Mouse (Mus musculus) embryonic facial prominence, embryonic 15.5 days (tissue): ENCODE measurements around the gene Myl6b. TPM values are rescaled to one million over a fixed set of nuclear protein-coding genes. Genes with fewer than 3 reads are reported as not detected.

Experiments used
- ATAC-seq: fragments of 200-750 bp; cut with Nextera tagmentation; 2 replicates; pipeline ENCODE4 v1.8.0; 2017; ENCODE audit warnings: low read depth, moderate TSS enrichment; ENCODE audit not compliant: insufficient number of reproducible peaks, low FRiP score, low TSS enrichment
- H3K27ac ChIP-seq: fragments of 300-500 bp; sonication (generic); replicated peaks from 2 replicates; pipeline ENCODE4 v1.5.1; 2015; ENCODE audit warnings: mild to moderate bottlenecking, inconsistent platforms
- H3K27me3 ChIP-seq: fragments of 300-500 bp; sonication (generic); 2 replicates; pipeline ENCODE4 v1.6.1; 2015; ENCODE audit warnings: inconsistent platforms
- H3K36me3 ChIP-seq: fragments of 300-500 bp; sonication (generic); 2 replicates; pipeline ENCODE4 v1.6.1; 2015; ENCODE audit warnings: mild to moderate bottlenecking, inconsistent platforms
- H3K4me1 ChIP-seq: fragments of 300-500 bp; sonication (generic); 2 replicates; pipeline ENCODE4 v1.6.1; 2015; ENCODE audit warnings: inconsistent platforms
- H3K4me2 ChIP-seq: fragments of 300-500 bp; sonication (generic); replicated peaks from 2 replicates; pipeline ENCODE4 v1.6.1; 2015; ENCODE audit warnings: mild to moderate bottlenecking, inconsistent platforms
- H3K4me3 ChIP-seq: fragments of 300-500 bp; sonication (generic); replicated peaks from 2 replicates; pipeline ENCODE4 v1.5.1; 2015; ENCODE audit warnings: mild to moderate bottlenecking, inconsistent platforms
- H3K9ac ChIP-seq: fragments of 300-500 bp; sonication (generic); 2 replicates; pipeline ENCODE4 v1.6.1; 2015; ENCODE audit warnings: inconsistent platforms
- H3K9me3 ChIP-seq: fragments of 300-500 bp; sonication (generic); replicated peaks from 2 replicates; pipeline ENCODE4 v1.6.1; 2016; ENCODE audit warnings: inconsistent platforms
- WGBS: fragments of 180-500 bp; shearing (Covaris S2); methylation state at CpG from one replicate; pipeline ENCODE4 v1.1.7; 2015; 5-methylcytosine and 5-hydroxymethylcytosine counted together
- polyA plus RNA-seq: library from polyadenylated mRNA; unstranded; fragments of >200 nt; fragmentation: Nextera tagmentation; extraction: Ambion mirVana; gene quantifications from 2 replicates; pipeline ENCODE4 v1.2.1, GENCODE M21; 2015

The Myl6b gene
- polyA plus RNA-seq: 5.0 and 6.9 TPM in 2 replicates

GRCm38 (mm10) chr10:128498590-128498989 lies at the start of gene Myl6b:
TSS of gene Myl6b (minus strand) at chr10:128498685.
- Histone ChIP-seq H3K27ac (peak within 1 kb of the TSS; percentile 94), H3K4me3 (peak within 1 kb of the TSS; percentile 62), H3K4me2 (peak within 1 kb of the TSS; percentile 65), H3K4me1 (peaks cover 35% of the 10 kb centered on the region), H3K27me3 (no peaks in the 10 kb centered on the region), H3K9ac (peak within 1 kb of the TSS; percentile 35), H3K9me3 (no peaks in the 10 kb centered on the region), H3K36me3 (no peaks in the 10 kb centered on the region)
- ATAC-seq: peak; percentile 84
- under 1% methylated on average over 27 of the region's 27 CpGs for WGBS

DNA sequence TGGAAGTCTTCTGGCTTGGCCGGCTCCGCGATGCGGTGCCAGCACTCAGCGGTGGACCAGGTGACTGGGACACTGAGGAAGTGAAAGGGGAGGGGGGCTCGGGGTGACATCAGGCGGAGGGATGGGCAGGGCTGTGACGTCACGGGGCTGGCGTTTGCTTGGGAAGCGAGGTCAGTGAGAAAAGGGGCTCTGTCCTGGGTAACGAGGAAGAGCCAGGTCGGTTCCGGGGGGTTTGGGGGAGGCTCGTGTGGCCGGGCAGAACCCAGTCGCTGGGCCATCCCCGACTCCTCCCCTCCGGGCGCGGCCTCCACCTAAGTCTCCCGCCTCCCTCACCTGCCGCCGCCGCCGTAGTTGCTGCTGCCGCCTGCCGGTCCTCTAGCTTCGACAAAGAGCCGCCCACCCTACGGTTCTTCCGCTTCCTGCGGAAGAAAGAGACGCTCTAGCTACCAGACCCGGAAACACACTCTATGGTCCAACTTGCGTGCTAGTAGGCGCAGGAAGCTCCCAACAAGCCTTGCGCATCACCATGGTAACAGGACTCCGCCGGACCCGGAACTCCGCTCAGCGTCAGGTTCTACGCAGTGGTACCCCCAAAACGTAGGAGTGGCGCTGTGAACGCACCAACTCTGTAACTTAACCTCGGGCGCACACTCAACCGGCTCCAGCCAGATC lies 49.0 kb upstream of the Myl6b start, which contains the start of gene Zc3h10:
TSS of gene Zc3h10 (minus strand) at position 414 of the 672 bp plus-strand sequence.
- WGBS: under 1% methylated on average over 43 of the region's 50 CpGs
- peak; percentile 93 for ATAC-seq
- Histone ChIP-seq H3K27ac (peak within 1 kb of the TSS; percentile 97), H3K4me2 (peak within 1 kb of the TSS; percentile 81), H3K4me1 (peaks cover 13% of the 10 kb centered on the region; the same call in 1 of the 2 replicates), H3K4me3 (peak within 1 kb of the TSS; percentile 80), H3K9me3 (no peaks in the 10 kb centered on the region), H3K36me3 (peaks cover 31% of the 10 kb centered on the region), H3K9ac (peak within 1 kb of the TSS; percentile 79), H3K27me3 (no peaks in the 10 kb centered on the region)

GRCm38 (mm10) chr10:128546787-128547186 lies 48.3 kb upstream of the Myl6b start:
- H3K9me3 ChIP-seq: no peaks in the 10 kb centered on the region
- WGBS: 13% methylated on average over 7 of the region's 7 CpGs
- peak overlapping the region; percentile 79 for H3K9ac ChIP-seq
- no peak for ATAC-seq
- H3K27me3 ChIP-seq: no peaks in the 10 kb centered on the region
- peaks cover 13% of the 10 kb centered on the region; the same call in 1 of the 2 replicates for H3K4me1 ChIP-seq
- H3K4me3 ChIP-seq: peak overlapping the region; percentile 80
- peak overlapping the region; percentile 95 for H3K27ac ChIP-seq
- peaks cover 35% of the 10 kb centered on the region for H3K36me3 ChIP-seq
- H3K4me2 ChIP-seq: peak overlapping the region; percentile 81

GRCm38 (mm10) chr10:128546361-128546760 lies 47.9 kb upstream of the Myl6b start:
- Histone ChIP-seq H3K4me1 (peaks cover 13% of the 10 kb centered on the region; the same call in 1 of the 2 replicates), H3K27ac (peak overlapping the region; percentile 95), H3K4me3 (peak overlapping the region; percentile 80), H3K36me3 (peaks cover 36% of the 10 kb centered on the region), H3K27me3 (no peaks in the 10 kb centered on the region), H3K9ac (no peak overlapping the region; the same call in none of the 2 replicates), H3K4me2 (peak overlapping the region; percentile 81), H3K9me3 (no peaks in the 10 kb centered on the region)
- WGBS: 11% methylated on average over 4 of the region's 4 CpGs
- ATAC-seq: no peak

- ATAC-seq: no peak
- Histone ChIP-seq H3K27me3 (no peaks in the 10 kb centered on the region), H3K27ac (no peak overlapping the region), H3K9me3 (no peaks in the 10 kb centered on the region), H3K4me3 (no peak overlapping the region), H3K4me1 (peaks cover 13% of the 10 kb centered on the region; the same call in 1 of the 2 replicates), H3K9ac (no peak overlapping the region), H3K36me3 (peaks cover 41% of the 10 kb centered on the region), H3K4me2 (no peak overlapping the region)
- 91% methylated on average over 3 of the region's 3 CpGs for WGBS
Observed at GRCm38 (mm10) chr10:128545570-128545898, 47.0 kb upstream of the Myl6b start.

DNA sequence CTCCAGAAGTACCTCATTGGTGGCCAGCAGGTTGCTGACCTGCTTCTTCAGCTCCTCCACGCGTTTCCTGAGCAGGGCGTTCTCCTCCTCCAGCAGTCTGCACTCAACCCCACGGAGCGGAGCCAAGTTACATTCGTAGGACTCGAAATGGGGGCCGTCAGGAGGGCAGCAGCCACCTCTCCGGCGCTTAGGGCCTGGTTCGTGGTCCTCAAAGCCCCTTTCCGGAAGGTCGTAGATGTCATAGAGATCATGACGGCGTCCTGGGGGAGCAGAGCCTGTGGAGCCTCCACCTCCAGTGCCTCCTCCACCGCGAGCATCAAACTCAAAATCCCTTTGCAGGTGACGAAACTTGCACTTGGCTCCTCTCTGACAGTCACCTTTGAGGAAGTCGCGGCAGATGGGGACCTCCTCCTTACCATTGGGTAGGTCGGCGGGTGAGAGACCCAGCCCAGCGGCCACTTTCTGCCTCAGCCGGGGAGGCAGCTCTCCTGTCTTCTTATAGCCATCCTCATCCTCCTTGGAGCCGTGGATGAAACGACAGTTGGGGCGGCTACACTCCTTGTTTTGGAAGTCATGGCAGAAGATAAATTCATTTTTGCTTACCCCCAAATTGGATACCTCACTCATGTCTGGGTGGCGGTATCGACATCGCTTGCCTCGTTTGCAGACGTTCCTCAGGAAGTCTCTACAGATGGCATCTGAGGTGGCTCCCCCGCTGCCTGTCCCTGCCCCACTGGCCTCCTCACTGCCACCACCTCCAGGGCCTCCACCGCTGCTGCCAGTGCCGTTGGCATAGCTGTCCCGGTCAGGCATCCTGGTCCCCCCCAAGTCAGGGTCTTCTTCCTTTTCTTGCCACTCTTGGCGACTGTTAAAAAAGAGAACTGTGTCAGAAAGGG lies 46.4 kb upstream of the Myl6b start:
- Histone ChIP-seq H3K36me3 (peaks cover 41% of the 10 kb centered on the region), H3K27me3 (no peaks in the 10 kb centered on the region), H3K4me2 (no peak overlapping the region), H3K9ac (no peak overlapping the region), H3K9me3 (no peaks in the 10 kb centered on the region), H3K27ac (no peak overlapping the region), H3K4me3 (no peak overlapping the region), H3K4me1 (peaks cover 13% of the 10 kb centered on the region; the same call in 1 of the 2 replicates)
- no peak for ATAC-seq
- 94% methylated on average over 37 of the region's 37 CpGs for WGBS

GRCm38 (mm10) chr10:128544151-128544657 lies 45.7 kb upstream of the Myl6b start:
- no peak overlapping the region for H3K27ac ChIP-seq
- ATAC-seq: no peak
- no peak overlapping the region for H3K9ac ChIP-seq
- H3K4me3 ChIP-seq: no peak overlapping the region
- no peaks in the 10 kb centered on the region for H3K9me3 ChIP-seq
- H3K27me3 ChIP-seq: no peaks in the 10 kb centered on the region
- peaks cover 13% of the 10 kb centered on the region; the same call in 1 of the 2 replicates for H3K4me1 ChIP-seq
- WGBS: 96% methylated on average over 15 of the region's 15 CpGs
- no peak overlapping the region for H3K4me2 ChIP-seq
- peaks cover 41% of the 10 kb centered on the region for H3K36me3 ChIP-seq

GRCm38 (mm10) chr10:128543100-128543499 lies 44.6 kb upstream of the Myl6b start:
- H3K4me3 ChIP-seq: no peak overlapping the region
- H3K36me3 ChIP-seq: peaks cover 41% of the 10 kb centered on the region
- no peaks in the 10 kb centered on the region for H3K27me3 ChIP-seq
- no peaks in the 10 kb centered on the region for H3K9me3 ChIP-seq
- H3K27ac ChIP-seq: no peak overlapping the region
- no peak overlapping the region for H3K4me2 ChIP-seq
- ATAC-seq: no peak
- H3K4me1 ChIP-seq: peaks cover 13% of the 10 kb centered on the region; the same call in 1 of the 2 replicates
- no peak overlapping the region for H3K9ac ChIP-seq
- WGBS: 80% methylated on average over 2 of the region's 2 CpGs

GRCm38 (mm10) chr10:128538340-128538870 lies 39.9 kb upstream of the Myl6b start:
- Histone ChIP-seq H3K4me2 (no peak overlapping the region), H3K27me3 (no peaks in the 10 kb centered on the region), H3K9me3 (no peaks in the 10 kb centered on the region), H3K36me3 (peaks cover 19% of the 10 kb centered on the region), H3K27ac (no peak overlapping the region), H3K4me3 (no peak overlapping the region), H3K4me1 (peaks cover 10% of the 10 kb centered on the region; the same call in 1 of the 2 replicates), H3K9ac (no peak overlapping the region)
- ATAC-seq: no peak
- WGBS: 81% methylated on average over 1 of the region's 1 CpGs

- H3K9me3 ChIP-seq: no peaks in the 10 kb centered on the region
- H3K4me1 ChIP-seq: peaks cover 10% of the 10 kb centered on the region; the same call in 1 of the 2 replicates
- peak overlapping the region; percentile 19 for H3K4me3 ChIP-seq
- H3K4me2 ChIP-seq: peak overlapping the region; percentile 45
- peak; percentile 93 for ATAC-seq
- H3K27me3 ChIP-seq: no peaks in the 10 kb centered on the region
- no peak overlapping the region for H3K9ac ChIP-seq
- H3K27ac ChIP-seq: peak overlapping the region; percentile 82
- WGBS: 13% methylated on average over 18 of the region's 18 CpGs
- peaks cover 5% of the 10 kb centered on the region; the same call in 1 of the 2 replicates for H3K36me3 ChIP-seq
Observed at GRCm38 (mm10) chr10:128536266-128536940, 37.9 kb upstream of the Myl6b start.
